Mouse (Mus musculus): ENCODE measurements around the gene Entpd6. TPM values are rescaled to one million over a fixed set of nuclear protein-coding genes. Genes with fewer than 3 reads are reported as not detected.

The Entpd6 gene
- total RNA-seq (2022) = 10 to 100 TPM; 15.1 to 19.9 (median 17.4) TPM

DNA sequence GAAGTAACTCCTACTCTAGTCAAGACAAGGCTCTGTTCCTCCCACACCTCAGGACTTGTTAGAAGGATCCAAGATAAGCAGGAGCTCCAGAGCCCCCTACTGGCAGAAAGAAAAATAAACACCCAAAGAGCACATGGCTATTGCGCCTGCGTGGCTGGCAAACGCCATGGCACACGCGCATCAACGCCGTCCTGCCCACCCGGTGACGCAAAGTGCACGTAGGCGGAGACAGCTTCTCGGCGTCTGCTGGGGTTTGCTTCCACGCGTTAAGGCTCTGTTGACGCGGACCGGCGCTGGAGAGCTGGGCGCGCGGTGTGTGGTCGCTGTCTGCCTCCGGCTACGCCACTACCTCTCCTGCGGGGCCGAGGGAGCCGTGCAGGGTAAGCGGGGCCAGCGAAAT, at the start of gene Entpd6:
TSS of gene Entpd6 (plus strand) at position 189 of the 400 bp plus-strand sequence.
- DNase-seq (ENCODE audit: low spot score) = peak; percentile 97

- no peak for DNase-seq (ENCODE audit: low spot score)
Observed at GRCm38 (mm10) chr2:150712167-150712674, 36.6 kb upstream of the Entpd6 start.

- DNase-seq (ENCODE audit: low spot score) = no peak
Observed at GRCm38 (mm10) chr2:150735756-150736576, 12.9 kb upstream of the Entpd6 start.

DNA sequence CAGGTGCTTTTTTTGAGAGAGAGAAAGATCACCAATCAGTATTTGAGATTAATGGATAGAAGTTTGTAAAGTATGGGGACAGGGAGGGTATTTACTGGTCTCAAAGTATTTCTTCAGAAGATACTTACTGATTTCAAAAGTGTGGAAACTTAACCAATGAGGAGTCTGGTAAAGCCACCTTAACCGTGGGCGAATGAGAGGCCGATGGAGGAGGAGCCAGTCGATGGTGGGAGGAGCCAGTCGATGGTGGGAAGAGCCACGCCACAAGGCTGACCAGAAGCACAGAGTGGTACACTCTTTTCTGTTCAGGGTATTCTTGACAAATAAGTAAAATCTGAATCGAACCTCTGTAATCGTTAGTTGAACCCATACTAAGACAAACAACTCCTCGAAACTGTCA, 11.0 kb upstream of the Entpd6 start:
- DNase-seq (ENCODE audit: low spot score) = no peak

DNA sequence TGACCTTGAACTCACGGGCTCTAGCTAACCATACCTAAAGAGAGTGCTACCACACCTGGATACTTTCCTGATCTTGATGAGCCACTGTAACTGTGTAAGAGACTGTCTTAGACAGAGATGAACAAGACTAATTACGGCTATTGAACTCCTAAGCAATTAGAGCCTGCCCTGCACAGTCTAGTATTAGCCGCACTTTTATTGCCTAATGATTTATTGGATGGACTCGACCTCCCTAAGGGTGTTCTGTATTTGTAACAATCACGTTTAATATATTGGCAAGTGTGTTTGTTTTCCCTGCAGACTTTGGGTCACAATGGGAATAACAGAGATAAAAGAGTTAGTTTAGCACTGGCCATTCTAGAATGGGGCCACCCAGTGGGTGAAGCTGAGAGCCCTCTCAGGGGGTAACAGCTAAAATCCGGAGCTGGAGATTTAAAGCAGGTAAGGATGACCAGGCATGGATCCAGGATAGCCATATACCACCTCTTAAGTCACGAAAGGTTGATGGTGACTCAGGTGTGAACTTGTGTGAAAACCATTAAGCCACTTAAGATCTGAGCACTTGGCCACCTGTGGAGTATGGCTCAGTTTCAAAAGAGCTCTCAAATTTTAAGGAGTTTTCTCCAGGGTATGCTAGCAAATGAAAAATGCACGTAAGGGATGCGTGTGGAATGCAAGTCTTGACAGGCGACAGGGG, 8.5 kb upstream of the Entpd6 start:
- DNase-seq (ENCODE audit: low spot score) = no peak

DNA sequence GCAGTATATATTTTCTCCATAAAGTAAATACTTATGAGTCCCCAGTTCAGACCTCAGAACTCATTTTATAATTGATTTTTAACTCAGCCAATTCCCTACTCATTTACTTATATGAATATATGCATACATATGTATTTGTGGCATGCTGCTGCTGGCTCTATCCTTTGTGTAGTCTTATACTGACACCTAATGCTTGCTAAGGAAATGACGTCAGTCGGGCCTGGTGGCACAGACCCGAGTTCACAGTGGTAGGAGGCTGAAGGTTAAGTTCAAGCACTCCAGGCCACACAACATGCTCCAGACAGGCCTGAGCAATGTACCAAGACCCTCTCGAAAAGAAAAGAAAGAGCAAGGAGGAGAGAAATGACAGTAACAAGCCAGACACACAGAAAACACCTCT, 7.4 kb upstream of the Entpd6 start:
- DNase-seq (ENCODE audit: low spot score) = no peak

- DNase-seq (ENCODE audit: low spot score) = no peak
Observed at GRCm38 (mm10) chr2:150745016-150745415, 3.8 kb upstream of the Entpd6 start.

GRCm38 (mm10) chr2:150749283-150749682, 441 bp downstream of the Entpd6 start:
- DNase-seq (ENCODE audit: low spot score) = no peak

DNA sequence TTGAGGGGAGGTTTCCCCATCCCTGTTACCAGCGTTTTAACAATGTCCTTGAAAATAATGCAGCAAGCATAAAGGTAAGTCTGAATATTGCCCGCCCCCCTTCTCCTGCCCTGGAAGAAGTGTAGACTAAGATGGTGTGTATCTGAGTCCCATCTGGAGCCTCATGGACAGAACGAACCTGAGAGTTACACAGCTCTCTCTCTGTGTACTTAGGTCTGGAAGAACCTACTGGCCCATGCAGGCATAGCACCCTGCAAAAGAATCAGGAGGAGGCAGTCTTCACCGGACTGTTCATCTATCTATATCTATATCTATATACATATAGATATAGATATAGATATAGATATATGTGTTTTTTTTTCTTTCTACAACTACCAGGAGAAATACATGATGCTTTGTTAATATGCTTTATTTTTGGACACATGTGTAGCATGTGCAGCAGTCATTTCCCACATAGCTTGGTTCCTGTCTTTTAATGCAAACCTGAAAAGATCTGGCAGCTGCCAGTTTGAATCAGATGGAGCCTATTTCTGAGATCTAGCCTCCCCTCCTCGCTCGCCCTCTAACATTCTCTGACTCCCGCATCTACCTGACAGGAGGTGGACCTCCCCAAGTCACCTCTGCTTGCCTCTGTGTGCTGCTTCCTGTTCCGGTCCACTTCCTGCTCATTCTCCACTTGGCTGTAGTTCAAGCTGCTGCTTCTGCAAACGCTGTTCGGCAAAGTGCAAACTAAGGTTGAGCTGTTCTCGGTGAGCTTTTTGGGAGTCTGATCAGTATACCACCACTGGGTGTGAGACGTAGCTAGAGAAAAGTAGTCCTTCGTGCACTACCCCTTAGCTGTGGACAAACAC, 1.5 kb downstream of the Entpd6 start:
- no peak for DNase-seq (ENCODE audit: low spot score)

- no peak for DNase-seq (ENCODE audit: low spot score)
Observed at GRCm38 (mm10) chr2:150755016-150755415, 6.2 kb downstream of the Entpd6 start.

DNA sequence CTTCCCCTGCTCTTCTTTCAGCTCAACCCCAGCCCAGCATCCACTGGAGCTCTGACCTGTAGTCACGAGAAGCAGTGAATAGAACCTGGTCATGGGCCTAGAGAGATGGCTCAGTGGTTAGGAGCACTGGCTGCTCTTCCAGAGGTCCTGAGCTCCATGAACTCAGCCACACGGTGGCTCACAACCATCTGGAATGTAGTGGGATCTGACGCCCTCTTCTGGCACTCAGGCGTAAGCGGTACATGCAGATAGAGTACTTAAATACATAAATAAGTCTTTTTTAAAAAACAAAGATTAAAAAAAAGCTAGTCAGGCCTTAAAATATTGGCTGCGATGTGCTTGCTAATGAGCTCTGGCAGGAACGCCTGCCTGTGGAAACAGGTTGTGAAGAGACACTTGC, 12.6 kb downstream of the Entpd6 start:
- no peak for DNase-seq (ENCODE audit: low spot score)

GRCm38 (mm10) chr2:150765619-150766018, 16.8 kb downstream of the Entpd6 start:
- no peak for DNase-seq (ENCODE audit: low spot score)

DNA sequence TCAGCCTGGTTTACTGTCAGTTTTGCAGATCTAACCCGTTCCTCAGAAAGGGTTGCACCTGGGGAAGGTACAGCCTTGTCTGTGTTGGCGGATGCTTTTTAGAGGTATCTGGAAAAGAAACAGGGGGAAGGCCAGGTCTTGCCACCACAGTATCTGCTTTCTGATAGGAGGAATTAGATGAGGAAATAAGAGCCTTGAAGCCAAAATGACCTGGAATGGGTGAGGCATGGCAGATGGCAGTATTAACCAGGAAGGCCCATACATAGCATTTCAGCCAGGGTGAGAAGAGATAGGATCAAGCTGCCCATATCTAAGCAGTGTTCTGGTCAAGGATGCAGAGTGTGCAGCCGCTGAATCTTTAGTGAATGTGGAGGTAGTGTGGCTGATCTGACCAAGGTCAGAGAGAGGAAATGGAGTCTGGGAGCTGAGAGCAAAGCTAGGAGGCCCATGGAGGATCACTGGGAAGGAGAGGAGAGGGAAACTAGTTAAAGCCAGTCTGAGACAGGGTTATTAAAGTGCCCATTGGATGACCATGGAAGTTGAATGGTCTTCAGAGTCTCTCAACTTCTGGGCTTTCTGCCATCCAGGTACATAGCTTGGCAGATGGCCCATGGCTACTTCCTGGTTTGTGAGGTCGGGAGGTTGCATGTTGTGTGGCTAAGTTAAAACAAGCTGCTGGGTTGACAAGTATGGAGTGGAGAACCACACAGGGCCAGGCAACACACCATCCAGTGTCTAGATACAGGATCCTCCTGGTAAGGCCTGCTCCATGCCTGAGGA, 17.4 kb downstream of the Entpd6 start:
- no peak for DNase-seq (ENCODE audit: low spot score)

- no peak for DNase-seq (ENCODE audit: low spot score)
Observed at GRCm38 (mm10) chr2:150768678-150769077, 19.8 kb downstream of the Entpd6 start.

DNA sequence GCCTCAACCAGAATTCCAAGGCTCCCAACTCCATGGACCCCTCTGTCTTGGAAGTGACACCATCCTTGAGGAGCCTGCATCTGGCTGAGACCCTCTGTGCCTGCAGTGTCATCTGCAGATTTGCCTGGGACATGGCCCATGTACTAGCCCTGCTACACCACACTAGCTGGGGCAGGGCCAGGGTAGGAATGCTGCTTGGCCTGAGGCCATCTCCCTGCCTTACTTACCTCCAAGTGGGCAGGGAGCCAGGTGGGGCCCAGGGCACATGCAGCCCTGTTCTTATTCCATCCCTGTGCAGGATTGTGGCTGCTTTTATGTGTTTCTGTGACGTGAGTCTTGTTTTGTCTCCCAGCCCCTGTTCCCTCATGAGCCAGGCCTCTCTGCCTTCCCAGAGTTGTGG, 21.9 kb downstream of the Entpd6 start:
- no peak for DNase-seq (ENCODE audit: low spot score)

DNA sequence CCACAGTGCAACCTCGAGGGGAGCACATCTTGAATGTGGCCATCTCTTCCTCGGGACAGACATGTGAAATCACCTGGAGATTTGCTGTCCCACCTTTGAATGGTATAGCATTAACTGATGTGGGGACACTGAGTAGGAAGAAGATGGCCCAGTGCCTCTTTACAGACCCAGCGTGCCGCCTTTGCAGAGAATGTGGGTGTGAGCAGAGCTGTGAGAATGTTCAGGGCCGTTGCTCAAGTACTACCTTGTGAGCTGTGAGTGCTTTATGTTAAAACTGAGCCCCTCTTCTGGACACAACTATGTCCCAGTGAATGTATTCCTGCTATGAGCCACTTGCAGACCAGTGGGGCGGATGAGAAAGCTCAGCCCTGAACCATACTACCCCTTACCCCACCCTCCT, 22.3 kb downstream of the Entpd6 start:
- no peak for DNase-seq (ENCODE audit: low spot score)

GRCm38 (mm10) chr2:150771996-150772395, 23.2 kb downstream of the Entpd6 start:
- no peak for DNase-seq (ENCODE audit: low spot score)

DNA sequence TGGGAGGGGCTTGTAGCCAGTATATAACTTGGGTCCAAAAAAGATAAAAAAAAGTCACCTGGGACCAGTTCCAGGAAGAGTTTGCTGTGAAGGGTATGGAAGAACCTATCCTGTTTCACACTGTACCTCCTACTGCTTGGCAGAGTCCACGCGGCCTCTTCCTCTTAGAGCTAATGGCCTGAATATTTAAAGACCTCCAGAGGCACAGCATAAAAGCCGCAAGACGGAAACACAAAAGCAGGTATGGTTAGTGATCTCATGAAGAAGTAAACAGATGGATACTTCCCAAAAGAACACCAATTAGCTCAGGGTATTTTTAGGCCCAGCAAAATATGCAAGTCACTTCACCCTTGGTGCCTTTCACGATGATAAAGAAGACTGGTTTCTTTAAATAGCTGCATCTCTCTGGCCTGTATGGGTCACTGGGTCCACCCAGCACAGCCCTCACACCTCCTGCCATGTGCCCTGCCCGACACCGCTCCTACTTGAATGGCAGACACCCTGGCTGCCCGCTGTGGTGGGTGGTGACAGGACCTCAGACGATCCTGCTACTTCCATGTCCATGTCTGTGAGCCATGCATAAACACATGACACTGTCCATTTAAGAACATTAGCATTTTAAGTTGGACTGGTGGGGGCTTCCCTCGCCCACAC, 23.8 kb downstream of the Entpd6 start:
- DNase-seq (ENCODE audit: low spot score) = no peak

GRCm38 (mm10) chr2:150782801-150783200, 34.0 kb downstream of the Entpd6 start:
- DNase-seq (ENCODE audit: low spot score) = no peak

Measured in heart, adult 8-10 months (tissue).